Mouse (Mus musculus) ovary, postnatal 36 days (tissue): ENCODE results near the gene Tmcc1.

Experiments used
- DNase-seq: peaks from one replicate; pipeline ENCODE4 v3.0.0; 2022; ENCODE audit warnings: low spot score, mixed read lengths

Gene Tmcc1

DNA sequence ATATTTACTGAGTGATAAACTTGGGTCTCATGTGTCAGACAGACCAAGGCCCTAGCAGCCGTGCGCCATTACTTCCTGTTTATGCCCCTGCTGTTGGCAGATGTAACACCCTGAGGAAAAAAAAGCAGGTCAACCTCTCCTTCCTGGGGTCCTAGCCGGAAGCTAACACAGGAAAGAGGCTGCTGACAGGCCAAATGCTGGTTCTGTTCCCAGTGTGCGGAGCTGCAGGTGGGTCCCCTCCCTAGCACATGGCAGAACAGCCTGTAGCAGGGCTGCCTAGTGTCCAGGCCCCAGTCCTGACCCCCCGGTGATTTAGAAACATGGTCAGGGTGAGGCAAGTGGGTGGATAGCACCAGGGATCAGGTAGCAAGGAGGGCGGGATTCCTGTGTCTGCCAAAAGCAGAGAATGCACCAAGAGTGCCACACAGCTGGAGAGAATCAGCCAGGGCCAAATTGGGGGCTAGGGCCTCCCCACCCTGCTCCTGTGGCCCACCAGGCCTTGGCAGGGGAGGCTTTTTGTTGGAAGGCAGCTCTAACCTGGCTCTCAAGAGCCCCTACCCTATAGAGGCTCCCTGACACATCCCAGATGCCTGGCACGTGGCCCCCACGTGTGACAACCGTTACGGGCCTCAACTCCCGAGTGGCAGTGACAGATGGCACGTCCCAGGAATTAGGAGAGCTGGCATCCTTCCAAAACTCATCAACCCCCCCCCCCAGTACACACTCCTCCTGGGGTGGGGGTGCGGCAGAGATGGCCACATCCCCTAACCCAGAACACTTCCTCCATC lies 221.8 kb downstream of the Tmcc1 start:
- no peak for DNase-seq

DNA sequence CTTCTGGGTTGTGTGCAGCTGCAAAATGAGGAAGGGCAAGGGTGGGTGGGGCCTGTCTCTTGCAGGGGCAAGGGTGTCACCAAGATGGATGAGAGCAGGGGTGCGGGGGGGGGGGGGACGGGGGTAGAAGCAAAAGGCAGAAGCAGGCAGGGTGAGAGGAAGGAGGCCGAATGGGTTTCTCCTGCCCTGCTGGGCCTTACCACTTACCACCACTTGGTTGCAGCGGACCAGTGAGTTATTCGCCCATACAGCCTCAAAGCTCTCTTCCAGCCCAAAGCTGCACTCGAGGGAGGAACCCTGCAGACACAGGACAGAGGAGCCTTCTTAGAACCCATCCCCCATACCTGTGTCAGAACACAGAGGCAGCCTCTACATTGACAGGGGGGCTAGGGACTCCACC lies 223.3 kb downstream of the Tmcc1 start:
- DNase-seq, result no peak

GRCm38 (mm10) chr6:115969103-115969502 lies 224.2 kb downstream of the Tmcc1 start:
- no peak for DNase-seq

DNA sequence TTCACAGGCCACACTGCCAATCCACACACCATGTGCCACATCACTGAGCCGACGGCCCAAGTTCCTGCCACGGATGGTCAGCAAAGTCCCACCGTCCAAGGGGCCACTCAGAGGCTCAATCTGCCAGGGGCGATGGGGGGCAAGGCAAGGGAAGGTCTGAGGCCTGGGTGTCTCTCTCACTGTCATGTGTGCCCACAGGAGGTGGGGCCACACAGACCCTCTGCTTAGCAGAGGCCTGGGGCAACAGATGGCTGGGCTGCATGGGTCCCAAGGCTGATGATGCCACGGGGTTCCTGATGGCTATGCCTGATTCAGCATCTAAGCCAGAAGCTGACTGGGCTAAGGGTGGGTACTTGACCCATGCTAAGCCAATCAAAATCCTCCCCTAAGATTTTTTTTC lies 224.6 kb downstream of the Tmcc1 start:
- DNase-seq, result no peak
